8 mouse cellular contexts compared by ENCODE assay signal in genomic region chr3:123506699-123507662, GRCm38 (mm10).
DNase-seq lines count a peak whose midpoint lies in the region; ATAC-seq and TF ChIP-seq lines count a peak whose summit lies in the region.

No protein-coding gene starts in this region.

- peaks cover 10% of the 10 kb centered on the region for H3K4me1 ChIP-seq in liver, adult 2 months (ENCODE audit: control insufficient read depth, insufficient read depth, low read length)
- H3K4me1 ChIP-seq in heart, embryonic 15.5 days (replicated peaks) = peaks cover 21% of the 10 kb centered on the region
- H3K4me1 ChIP-seq in liver, postnatal 0 days (ENCODE audit: insufficient read depth) = peaks cover 15% of the 10 kb centered on the region; the same call in 1 of the 2 replicates
- peaks cover 7% of the 10 kb centered on the region; the same call in 1 of the 2 replicates for H3K4me1 ChIP-seq in stomach, embryonic 14.5 days (ENCODE audit: control insufficient read depth, insufficient read depth, low read length)

- DNase-seq in liver, adult 2 months (ENCODE audit: extremely low read depth, low read depth, low spot score) = peak; percentile 58
- no peak for DNase-seq in liver
- peak; percentile 55 for DNase-seq in c-Kit-positive CD71-positive TER-119-negative erythroid progenitor cells, embryonic 14.5 days (ENCODE audit: low read depth)
- no peak for DNase-seq in liver, postnatal 0 days
- DNase-seq in gastrocnemius, postnatal 4 days (ENCODE audit: low spot score in 2 of 2) = no peak

- TF ChIP-seq EP300 in liver, postnatal 0 days (IDR thresholded peaks at IDR 0.05; ENCODE audit: low read depth) = no peak

- H3K4me2 ChIP-seq in heart, embryonic 15.5 days = peak overlapping the region; percentile 85
- H3K4me2 ChIP-seq in liver, postnatal 0 days (ENCODE audit: low read depth, low read length) = peak overlapping the region; percentile 68
- H3K4me2 ChIP-seq in stomach, embryonic 14.5 days (replicated peaks; ENCODE audit: low read depth, low read length) = peak overlapping the region; percentile 92

- H3K9ac ChIP-seq in liver, adult 2 months (ENCODE audit: low read depth, low read length) = peak overlapping the region; percentile 68
- H3K9ac ChIP-seq in heart, embryonic 15.5 days = peak overlapping the region; percentile 71
- H3K9ac ChIP-seq in liver, postnatal 0 days (replicated peaks) = peak overlapping the region; percentile 79
- H3K9ac ChIP-seq in stomach, embryonic 14.5 days (replicated peaks; ENCODE audit: low read depth, low read length) = peak overlapping the region; percentile 68

- TF ChIP-seq POLR2A in liver, adult 2 months (IDR thresholded peaks at IDR 0.05; ENCODE audit: extremely low read depth, insufficient read depth, low read length) = no peak

- H3K27ac ChIP-seq in liver, adult 2 months (replicated peaks; ENCODE audit: insufficient read depth, low read depth, low read length) = no peak overlapping the region
- peak overlapping the region; percentile 71; the same call in 1 of the 2 replicates for H3K27ac ChIP-seq in heart, embryonic 15.5 days
- H3K27ac ChIP-seq in liver, postnatal 0 days (ENCODE audit: low read depth) = peak overlapping the region; percentile 77
- H3K27ac ChIP-seq in stomach, embryonic 14.5 days (ENCODE audit: low read length) = peak overlapping the region; percentile 55

- H3K4me3 ChIP-seq in liver, adult 2 months (ENCODE audit: insufficient read depth, low read depth, low read length) = peak overlapping the region; percentile 73
- peak overlapping the region; percentile 84 for H3K4me3 ChIP-seq in heart, embryonic 15.5 days
- H3K4me3 ChIP-seq in liver, postnatal 0 days (ENCODE audit: low read depth, low read length) = peak overlapping the region; percentile 63
- H3K4me3 ChIP-seq in stomach, embryonic 14.5 days (ENCODE audit: low read depth, low read length) = peak overlapping the region; percentile 60

- peak; percentile 23; the same call in 1 of the 2 replicates for TF ChIP-seq CTCF in liver, adult 2 months (IDR thresholded peaks at IDR 0.05; ENCODE audit: low read depth, low read length)
- peak; percentile 78 for TF ChIP-seq CTCF in liver, postnatal 0 days (IDR thresholded peaks at IDR 0.05; ENCODE audit: low read depth)

- ATAC-seq in heart, embryonic 15.5 days (replicated peaks; ENCODE audit: insufficient number of reproducible peaks, insufficient read depth, low FRiP score, low read depth) = no peak
- no peak for ATAC-seq in liver, postnatal 0 days
- no peak for ATAC-seq in stomach, embryonic 14.5 days (ENCODE audit: insufficient number of reproducible peaks, insufficient read depth, low FRiP score, low read depth)
- no peak for ATAC-seq in cerebellum, adult (ENCODE audit: insufficient number of reproducible peaks, low FRiP score, low TSS enrichment)

- H3K9me3 ChIP-seq in heart, embryonic 15.5 days (replicated peaks) = no peaks in the 10 kb centered on the region
- H3K9me3 ChIP-seq in liver, postnatal 0 days (ENCODE audit: low read length) = no peaks in the 10 kb centered on the region
- H3K9me3 ChIP-seq in stomach, embryonic 14.5 days (ENCODE audit: control insufficient read depth, low read depth, low read length) = no peaks in the 10 kb centered on the region

- peaks cover 10% of the 10 kb centered on the region for H3K36me3 ChIP-seq in liver, adult 2 months (ENCODE audit: control insufficient read depth, insufficient read depth, low read length)
- no peaks in the 10 kb centered on the region for H3K36me3 ChIP-seq in heart, embryonic 15.5 days
- H3K36me3 ChIP-seq in liver, postnatal 0 days (replicated peaks; ENCODE audit: insufficient read depth, low read length) = no peaks in the 10 kb centered on the region; the same call in 1 of the 2 replicates
- H3K36me3 ChIP-seq in stomach, embryonic 14.5 days (ENCODE audit: control insufficient read depth, insufficient read depth, low read length) = peaks cover 10% of the 10 kb centered on the region; the same call in 1 of the 2 replicates

- H3K79me2 ChIP-seq in liver, adult 2 months (ENCODE audit: control insufficient read depth, insufficient read depth, low read length) = peaks cover 3% of the 10 kb centered on the region; the same call in 1 of the 2 replicates

- 3% methylated on average over 6 of the region's 6 CpGs for WGBS in liver, adult 2 months
- WGBS in heart, embryonic 15.5 days = 6% methylated on average over 6 of the region's 6 CpGs
- WGBS in liver, postnatal 0 days (ENCODE audit: insufficient replicate concordance) = 4% methylated on average over 6 of the region's 6 CpGs
- WGBS in stomach, embryonic 14.5 days = 5% methylated on average over 6 of the region's 6 CpGs

- H3K27me3 ChIP-seq in liver, adult 2 months (ENCODE audit: control insufficient read depth, insufficient read depth, low read length) = no peaks in the 10 kb centered on the region
- no peaks in the 10 kb centered on the region for H3K27me3 ChIP-seq in heart, embryonic 15.5 days
- no peaks in the 10 kb centered on the region for H3K27me3 ChIP-seq in liver, postnatal 0 days (ENCODE audit: insufficient read depth, low read length)
- H3K27me3 ChIP-seq in stomach, embryonic 14.5 days (ENCODE audit: control insufficient read depth, insufficient read depth, low read length) = no peaks in the 10 kb centered on the region

Comparison
In these comparisons a context has a peak if more than half of its experiments do, and no peak if none do; other contexts are left out.
1. DNase-seq: peak in liver, adult 2 months (single experiment) and c-Kit-positive CD71-positive TER-119-negative erythroid progenitor cells, embryonic 14.5 days (single experiment); none in liver (single experiment), liver, postnatal 0 days (single experiment) and gastrocnemius, postnatal 4 days (0 of 2).
2. Peak in every context shown above with its lines, with median percentiles within 50 percentile points of each other: H3K4me3 ChIP-seq, H3K9ac ChIP-seq and H3K4me2 ChIP-seq.